ENCODE assay signal across 8 mouse cellular contexts in genomic region chr9:94536261-94536905, GRCm38 (mm10). TPM values are rescaled to one million over a fixed set of nuclear protein-coding genes. Genes with fewer than 3 reads are reported as not detected.
A peak's percentile ranks its signal among the peaks of the same experiment; 100 is the strongest.
DNase-seq lines count a peak whose midpoint lies in the region; ATAC-seq and TF ChIP-seq lines count a peak whose summit lies in the region.

No protein-coding gene starts in this region.

- H3ac ChIP-seq in myocyte (ENCODE audit: control insufficient read depth, insufficient read length): peak overlapping the region; percentile 93

- under 1% methylated on average over 15 of the region's 15 CpGs for WGBS in kidney, postnatal 0 days
- under 1% methylated on average over 15 of the region's 15 CpGs for whole genome bisulfite sequencing in hindbrain, embryonic 15.5 days

- no peak for TF ChIP-seq POLR2A in brain, embryonic 14.5 days (IDR thresholded peaks at IDR 0.05; ENCODE audit: borderline replicate concordance, extremely low read depth, insufficient read depth, insufficient read length, poor library complexity, severe bottlenecking)
- TF ChIP-seq POLR2A in myocyte (IDR thresholded peaks at IDR 0.05; ENCODE audit: insufficient read length, low read depth): no peak

- H3K27me3 ChIP-seq in kidney, postnatal 0 days (ENCODE audit: insufficient read depth, low read length): no peaks in the 10 kb centered on the region
- H3K27me3 ChIP-seq in hindbrain, embryonic 15.5 days: no peaks in the 10 kb centered on the region
- H3K27me3 ChIP-seq in myocyte (ENCODE audit: control insufficient read depth, insufficient read depth, insufficient read length): no peaks in the 10 kb centered on the region

- DNase-seq in kidney, postnatal 0 days (ENCODE audit: low spot score): peak; percentile 46
- no peak for DNase-seq in kidney, adult 18-20 months
- DNase-seq in brain, embryonic 14.5 days (ENCODE audit: low read depth): peak; percentile 35
- DNase-seq in thymus, postnatal 4 days: no peak
- DNase-seq in spleen, adult 12 weeks (ENCODE audit: low spot score): no peak
- no peak for DNase-seq in kidney, postnatal 4 days

- no peaks in the 10 kb centered on the region for H3K9me3 ChIP-seq in kidney, postnatal 0 days (replicated peaks; ENCODE audit: low read length)
- no peaks in the 10 kb centered on the region for H3K9me3 ChIP-seq in hindbrain, embryonic 15.5 days

- no peak for ATAC-seq in kidney, postnatal 0 days (replicated peaks; ENCODE audit: low FRiP score, low read depth)
- no peak for ATAC-seq in hindbrain, embryonic 15.5 days (ENCODE audit: low FRiP score, low read depth)

- peak overlapping the region; percentile 94; the same call in 1 of the 2 replicates for H3K27ac ChIP-seq in kidney, postnatal 0 days
- peak overlapping the region; percentile 99 for H3K27ac ChIP-seq in hindbrain, embryonic 15.5 days (replicated peaks)

- H3K4me1 ChIP-seq in kidney, postnatal 0 days (replicated peaks; ENCODE audit: insufficient read depth, low read length): 0 out of 2 replicates have a peak, but pooled peaks cover 4% of the 10 kb centered on the region
- peaks cover 34% of the 10 kb centered on the region for H3K4me1 ChIP-seq in hindbrain, embryonic 15.5 days (replicated peaks)

- peak overlapping the region; percentile 69 for H3K4me3 ChIP-seq in kidney, postnatal 0 days (replicated peaks; ENCODE audit: low read depth, low read length)
- peak overlapping the region; percentile 64 for H3K4me3 ChIP-seq in hindbrain, embryonic 15.5 days
- peak overlapping the region; percentile 86 for H3K4me3 ChIP-seq in myocyte

- TF ChIP-seq CTCF in kidney, postnatal 0 days (IDR thresholded peaks at IDR 0.05; ENCODE audit: low read depth): no peak
- TF ChIP-seq CTCF in brain, embryonic 14.5 days (IDR thresholded peaks at IDR 0.05; ENCODE audit: borderline replicate concordance, extremely low read depth, insufficient read depth, insufficient read length): no peak

- H3K36me3 ChIP-seq in kidney, postnatal 0 days (ENCODE audit: insufficient read depth, low read length): no peaks in the 10 kb centered on the region
- H3K36me3 ChIP-seq in hindbrain, embryonic 15.5 days: no peaks in the 10 kb centered on the region
- H3K36me3 ChIP-seq in myocyte (ENCODE audit: control insufficient read depth, insufficient read depth): no peaks in the 10 kb centered on the region

- H3K9ac ChIP-seq in kidney, postnatal 0 days (ENCODE audit: low read depth, low read length): peak overlapping the region; percentile 72
- peak overlapping the region; percentile 84 for H3K9ac ChIP-seq in hindbrain, embryonic 15.5 days

- H3K4me2 ChIP-seq in kidney, postnatal 0 days (ENCODE audit: low read length): peak overlapping the region; percentile 88
- H3K4me2 ChIP-seq in hindbrain, embryonic 15.5 days: peak overlapping the region; percentile 67
- peak overlapping the region; percentile 77 for H3K4me2 ChIP-seq in myocyte (ENCODE audit: low read depth)

- peaks cover 71% of the 10 kb centered on the region for H3K79me2 ChIP-seq in myocyte (ENCODE audit: control insufficient read depth, insufficient read depth)

TF ChIP-seq in myocyte, 11 proteins besides CTCF, POLR2A, EP300 and RAD21:
- TF ChIP-seq USF1 (IDR thresholded peaks at IDR 0.05; ENCODE audit: low read depth): no peak
- TF ChIP-seq REST (IDR thresholded peaks at IDR 0.05; ENCODE audit: insufficient read depth, insufficient read length): no peak
- no peak for TF ChIP-seq TCF3 (IDR thresholded peaks at IDR 0.05; ENCODE audit: insufficient read length, low read depth)
- TF ChIP-seq SRF (IDR thresholded peaks at IDR 0.05; ENCODE audit: control insufficient read depth, insufficient read length, low read depth): no peak
- no peak for TF ChIP-seq MAX (IDR thresholded peaks at IDR 0.05; ENCODE audit: low read depth)
- TF ChIP-seq CEBPB (IDR thresholded peaks at IDR 0.05; ENCODE audit: insufficient read depth, poor library complexity, severe bottlenecking): no peak
- no peak for TF ChIP-seq E2F4 (IDR thresholded peaks at IDR 0.05; ENCODE audit: insufficient read depth)
- no peak for TF ChIP-seq MYOD1 (IDR thresholded peaks at IDR 0.05; ENCODE audit: control insufficient read depth in 1 of 3, insufficient read length in 2 of 3, low read depth in 2 of 3)
- TF ChIP-seq MYOG (IDR thresholded peaks at IDR 0.05; ENCODE audit: control insufficient read depth in 1 of 3, insufficient read depth in 1 of 3, insufficient read length in 2 of 3, low read depth in 2 of 3): no peak
- no peak for TF ChIP-seq POLR2AphosphoS2 (IDR thresholded peaks at IDR 0.05; ENCODE audit: insufficient read length, low read depth)
- no peak for TF ChIP-seq TCF12 (IDR thresholded peaks at IDR 0.05; ENCODE audit: insufficient read depth, poor library complexity, severe bottlenecking)
TF ChIP-seq in myocyte: peak in this region for 0.

RNA-seq across cellular contexts. Expression of gene 1190002N15Rik, which starts 1.5 kb away (rescaled TPM):
- 16.3 and 22.3 TPM in 2 replicates for polyA plus RNA-seq in kidney, postnatal 0 days (2015; fragmentation: Nextera tagmentation; extraction: Ambion mirVana)
- 24.2 and 31.0 TPM in 2 replicates for polyA plus RNA-seq in brain, embryonic 14.5 days (2012; rRNA removed)
- polyA plus RNA-seq in hindbrain, embryonic 15.5 days (2015; fragmentation: Nextera tagmentation; extraction: Ambion mirVana): 17.5 and 18.4 TPM in 2 replicates
- polyA plus RNA-seq in myocyte (2012; fragmentation: generic; extraction: Trizol): 21.0 TPM

Comparison
In these comparisons a context has a peak if more than half of its experiments do, and no peak if none do; other contexts are left out.
1. DNase-seq: peak in kidney, postnatal 0 days (single experiment) and brain, embryonic 14.5 days (single experiment); none in kidney, adult 18-20 months (single experiment), thymus, postnatal 4 days (single experiment), spleen, adult 12 weeks (single experiment) and kidney, postnatal 4 days (0 of 2).
2. Peak in every context shown above with its lines, with median percentiles within 50 percentile points of each other: H3K4me2 ChIP-seq and H3K4me3 ChIP-seq.